Mouse (Mus musculus) testis, adult 2 months (tissue): ENCODE measurements at regions not wholly inside any gene's neighbourhood (a gene's known extent, or its start where the extent isn't known, plus 50 kb on each side); places are given as distances from the start of the nearest gene placed in this dataset.

Source experiments
- CTCF ChIP-seq: fragments of 200-500 bp; IDR thresholded peaks from 2 replicates; pipeline ENCODE4 v1.5.1; 2012; ENCODE audit warnings: low read depth, mild to moderate bottlenecking, inconsistent platforms, low read length, moderate library complexity; ENCODE audit not compliant: control insufficient read depth, insufficient read depth, insufficient replicate concordance
- POLR2A ChIP-seq: fragments of 200-500 bp; IDR thresholded peaks from 2 replicates; pipeline ENCODE4 v1.6.1; 2012; ENCODE audit warnings: low read depth, mild to moderate bottlenecking, inconsistent platforms, low read length, moderate library complexity; ENCODE audit not compliant: control insufficient read depth

GRCm38 (mm10) chr4:142860441-142860840, 352.4 kb downstream of the Prdm2 start:
- no peak for TF ChIP-seq CTCF
- no peak for TF ChIP-seq POLR2A
